Mouse (Mus musculus): Measurements from ENCODE around the gene Gpbar1.

GRCm38 (mm10) chr1:74280591-74281325 lies 2.4 kb downstream of the Gpbar1 start:
- no peak for TF ChIP-seq CTCF (IDR thresholded peaks at IDR 0.05; ENCODE audit: low read depth, low read length)
- no peak for TF ChIP-seq POLR2AphosphoS5 (IDR thresholded peaks at IDR 0.05; ENCODE audit: insufficient replicate concordance, low read depth, low read length)
- TF ChIP-seq TAL1 (conservative IDR thresholded peaks at IDR 0.05; ENCODE audit: low read depth, low read length): no peak
